In genomic region chr9:31463692-31464474, GRCm38 (mm10) we compare ENCODE assay signal across 9 mouse cellular contexts. TPM values are rescaled to one million over a fixed set of nuclear protein-coding genes. Genes with fewer than 3 reads are reported as not detected.
DNase-seq lines count a peak whose midpoint lies in the region; ATAC-seq and TF ChIP-seq lines count a peak whose summit lies in the region.
"Had no signal": no experiment of that assay in that cellular context is flagged by ENCODE, and none has a peak within 500 bp of the region (broad histone marks: within the 10 kb centered on the region; RNA-seq: fewer than 3 reads in every experiment).

Gene Tmem45b (minus strand): TSS chr9:31464462.

- no peak within 1 kb of the TSS for H3K9ac ChIP-seq in liver, adult 2 months (ENCODE audit: low read depth, low read length)
- H3K9ac ChIP-seq in embryonic facial prominence, embryonic 14.5 days (ENCODE audit: low read depth, low read length), result no peak within 1 kb of the TSS
- no peak within 1 kb of the TSS for H3K9ac ChIP-seq in midbrain, postnatal 0 days (replicated peaks; ENCODE audit: low read length, poor library complexity, severe bottlenecking)

- ATAC-seq in embryonic facial prominence, embryonic 14.5 days (ENCODE audit: low read depth), result no peak
- no peak for ATAC-seq in midbrain, postnatal 0 days (ENCODE audit: low FRiP score)

- DNase-seq in liver, adult 2 months (ENCODE audit: extremely low read depth, low read depth, low spot score), result peak; percentile 48
- no peak for DNase-seq in liver
- DNase-seq in embryonic facial prominence, embryonic 14.5 days (ENCODE audit: low spot score), result no peak
- DNase-seq in kidney, adult 9 months, result peak; percentile 40
- no peak for DNase-seq in midbrain, postnatal 0 days (ENCODE audit: low spot score)
- no peak for DNase-seq in frontal cortex, postnatal 14 days (ENCODE audit: low spot score in 2 of 2)
- DNase-seq in T-cell, adult 2 months (ENCODE audit: low spot score), result no peak
- no peak for DNase-seq in left cerebral cortex, adult 2 months (ENCODE audit: extremely low spot score in 1 of 2, low spot score in 2 of 2)

- H3K4me2 ChIP-seq in embryonic facial prominence, embryonic 14.5 days (ENCODE audit: low read depth, low read length), result peak within 1 kb of the TSS; percentile 33
- H3K4me2 ChIP-seq in midbrain, postnatal 0 days (ENCODE audit: low read depth, low read length, poor library complexity, severe bottlenecking), result peak within 1 kb of the TSS; percentile 36

- no peaks in the 10 kb centered on the region for H3K4me1 ChIP-seq in liver, adult 2 months (ENCODE audit: control insufficient read depth, insufficient read depth, low read length)
- H3K4me1 ChIP-seq in embryonic facial prominence, embryonic 14.5 days (ENCODE audit: control insufficient read depth, insufficient read depth, low read length), result no peaks in the 10 kb centered on the region
- 0 out of 2 replicates have a peak, but pooled peaks cover 4% of the 10 kb centered on the region for H3K4me1 ChIP-seq in midbrain, postnatal 0 days (ENCODE audit: insufficient read depth, low read length)

- peak; percentile 20; the same call in 1 of the 2 replicates for TF ChIP-seq CTCF in liver, adult 2 months (IDR thresholded peaks at IDR 0.05; ENCODE audit: low read depth, low read length)
- no peak for TF ChIP-seq CTCF in midbrain, postnatal 0 days (IDR thresholded peaks at IDR 0.05)
- no peak for TF ChIP-seq CTCF in left cerebral cortex, adult 2 months (IDR thresholded peaks at IDR 0.05)

- H3K27me3 ChIP-seq in liver, adult 2 months (ENCODE audit: control insufficient read depth, insufficient read depth, low read length), result peaks cover 2% of the 10 kb centered on the region; the same call in 1 of the 2 replicates
- H3K27me3 ChIP-seq in embryonic facial prominence, embryonic 14.5 days (replicated peaks; ENCODE audit: control insufficient read depth, insufficient read depth, low read length), result peaks cover 39% of the 10 kb centered on the region
- H3K27me3 ChIP-seq in midbrain, postnatal 0 days (ENCODE audit: insufficient read depth, low read length), result peaks cover 10% of the 10 kb centered on the region

- no peak for TF ChIP-seq POLR2A in liver, adult 2 months (IDR thresholded peaks at IDR 0.05; ENCODE audit: extremely low read depth, insufficient read depth, low read length)

- no peak within 1 kb of the TSS for H3K4me3 ChIP-seq in liver, adult 2 months (ENCODE audit: insufficient read depth, low read depth, low read length)
- H3K4me3 ChIP-seq in embryonic facial prominence, embryonic 14.5 days (ENCODE audit: low read depth, low read length), result peak within 1 kb of the TSS; percentile 19
- H3K4me3 ChIP-seq in midbrain, postnatal 0 days (ENCODE audit: low read depth, low read length), result peak within 1 kb of the TSS; percentile 10; the same call in 1 of the 2 replicates
- H3K4me3 ChIP-seq in left cerebral cortex, adult 2 months, result no peak within 1 kb of the TSS

- H3K9me3 ChIP-seq in embryonic facial prominence, embryonic 14.5 days (ENCODE audit: control insufficient read depth, low read length), result no peaks in the 10 kb centered on the region
- H3K9me3 ChIP-seq in midbrain, postnatal 0 days (ENCODE audit: low read length), result no peaks in the 10 kb centered on the region

- WGBS in liver, adult 2 months, result 7% methylated on average over 33 of the region's 33 CpGs
- 6% methylated on average over 33 of the region's 33 CpGs for WGBS in embryonic facial prominence, embryonic 14.5 days
- 10% methylated on average over 33 of the region's 33 CpGs for WGBS in midbrain, postnatal 0 days

- H3K79me2 ChIP-seq in liver, adult 2 months (ENCODE audit: control insufficient read depth, insufficient read depth, low read length), result no peaks in the 10 kb centered on the region

- no peak within 1 kb of the TSS for H3K27ac ChIP-seq in liver, adult 2 months (replicated peaks; ENCODE audit: insufficient read depth, low read depth, low read length)
- no peak within 1 kb of the TSS for H3K27ac ChIP-seq in embryonic facial prominence, embryonic 14.5 days (replicated peaks; ENCODE audit: low read depth, low read length)
- H3K27ac ChIP-seq in midbrain, postnatal 0 days (ENCODE audit: low read depth, low read length), result no peak within 1 kb of the TSS
- no peak within 1 kb of the TSS for H3K27ac ChIP-seq in left cerebral cortex, adult 2 months

- H3K36me3 ChIP-seq in liver, adult 2 months (ENCODE audit: control insufficient read depth, insufficient read depth, low read length), result no peaks in the 10 kb centered on the region
- H3K36me3 ChIP-seq in embryonic facial prominence, embryonic 14.5 days (ENCODE audit: control insufficient read depth, insufficient read depth, low read length), result no peaks in the 10 kb centered on the region
- no peaks in the 10 kb centered on the region for H3K36me3 ChIP-seq in midbrain, postnatal 0 days (ENCODE audit: insufficient read depth, low read length)

- intact Hi-C loops in left cerebral cortex, adult 2 months (cut with DNase I), result no loop called here

RNA-seq across cellular contexts. Expression of gene Tmem45b, which starts in this region (rescaled TPM):
- 0.13 and 0.55 TPM in 2 replicates for total RNA-seq in liver, adult 2 months (2014; rRNA removed)
- 0.37 and 0.73 TPM in 2 replicates for polyA plus RNA-seq in liver, adult 2 months (2012; rRNA removed)
- 0.48 and 1.7 TPM in 2 replicates for polyA plus RNA-seq in embryonic facial prominence, embryonic 14.5 days (2014; fragmentation: Nextera tagmentation; extraction: Ambion mirVana)
- not detected in 2 replicates for total RNA-seq in midbrain, postnatal 0 days (2014; rRNA removed)
- 0.22 and 0.43 TPM in 2 replicates for polyA plus RNA-seq in midbrain, postnatal 0 days (2015; fragmentation: Nextera tagmentation; extraction: Ambion mirVana)
- total RNA-seq in left cerebral cortex, adult 2 months (2021), result not detected
- total RNA-seq: hematopoietic stem cell, adult 5-6 weeks had no signal

Comparison
In these comparisons a context has a peak if more than half of its experiments do, and no peak if none do; other contexts are left out.
1. Peak in DNase-seq in liver, adult 2 months; RNA of the gene not detected or under 1 TPM.
2. H3K4me3 ChIP-seq: peak in embryonic facial prominence, embryonic 14.5 days (single experiment) and midbrain, postnatal 0 days (single experiment); none in liver, adult 2 months (single experiment) and left cerebral cortex, adult 2 months (single experiment).